Mouse (Mus musculus): ENCODE measurements around the gene Frmd4b. TPM values are rescaled to one million over a fixed set of nuclear protein-coding genes. Genes with fewer than 3 reads are reported as not detected.
"Not testable (repeated sequence)": the region's sequence is repeated elsewhere in the genome, so short reads cannot be mapped to it uniquely, and the experiment has no call there.

Gene Frmd4b
- polyA plus RNA-seq, 1 experiment from 2014 or later = 17.6 TPM

- not testable (repeated sequence) for H3K27ac ChIP-seq (replicated peaks in 1 of 2; ENCODE audit: control insufficient read depth in 1 of 2, insufficient read depth in 1 of 2, low read depth in 2 of 2, low read length in 2 of 2); H3K9me3 ChIP-seq (ENCODE audit: control insufficient read depth, low read length); H3K4me2 ChIP-seq (ENCODE audit: low read length); H3K9ac ChIP-seq (ENCODE audit: low read length); H3K27me3 ChIP-seq (ENCODE audit: control insufficient read depth, insufficient read depth, low read length); H3K36me3 ChIP-seq (ENCODE audit: control insufficient read depth, insufficient read depth, low read length); H3K4me3 ChIP-seq (ENCODE audit: control insufficient read depth in 1 of 2, insufficient read depth in 1 of 2, low read depth in 1 of 2, low read length in 2 of 2); ATAC-seq (ENCODE audit: insufficient number of reproducible peaks, insufficient read depth, low FRiP score, low read depth)
- 90% methylated on average over 2 of the region's 4 CpGs for WGBS
- peaks cover 13 to 23% of the 10 kb centered on the region in 2 experiments for H3K4me1 ChIP-seq (ENCODE audit: control insufficient read depth in 2 of 2, insufficient read depth in 2 of 2, low read length in 2 of 2)
Observed at GRCm38 (mm10) chr6:97357606-97358005, 259.7 kb downstream of the Frmd4b start.

- Histone ChIP-seq H3K27ac (replicated peaks in 1 of 2; ENCODE audit: control insufficient read depth in 1 of 2, insufficient read depth in 1 of 2, low read depth in 2 of 2, low read length in 2 of 2) (no peak overlapping the region), H3K36me3 (ENCODE audit: control insufficient read depth, insufficient read depth, low read length) (no peaks in the 10 kb centered on the region)
Observed at GRCm38 (mm10) chr6:97356612-97357011, 260.7 kb downstream of the Frmd4b start.

GRCm38 (mm10) chr6:97355141-97355540 is 262.2 kb downstream of the Frmd4b start:
- peaks cover 20 to 46% of the 10 kb centered on the region in 2 experiments for H3K4me1 ChIP-seq (ENCODE audit: control insufficient read depth in 2 of 2, insufficient read depth in 2 of 2, low read length in 2 of 2)
- no peak overlapping the region for H3K4me3 ChIP-seq (ENCODE audit: control insufficient read depth in 1 of 2, insufficient read depth in 1 of 2, low read depth in 1 of 2, low read length in 2 of 2)
- H3K9ac ChIP-seq (ENCODE audit: low read length) = no peak overlapping the region
- no peaks in the 10 kb centered on the region for H3K27me3 ChIP-seq (ENCODE audit: control insufficient read depth, insufficient read depth, low read length)
- no peak for ATAC-seq (ENCODE audit: insufficient number of reproducible peaks, insufficient read depth, low FRiP score, low read depth)
- H3K9me3 ChIP-seq (ENCODE audit: control insufficient read depth, low read length) = no peaks in the 10 kb centered on the region
- WGBS = 22% methylated on average over 8 of the region's 8 CpGs
- H3K4me2 ChIP-seq (ENCODE audit: low read length) = 0 out of 2 replicates have a peak overlapping the region, but pooled peaks have one; percentile 57
- H3K27ac ChIP-seq (replicated peaks in 1 of 2; ENCODE audit: control insufficient read depth in 1 of 2, insufficient read depth in 1 of 2, low read depth in 2 of 2, low read length in 2 of 2) = peak overlapping the region in 1 of 2 experiments; percentile 21; a peak in 1 of 4 replicates
- no peaks in the 10 kb centered on the region for H3K36me3 ChIP-seq (ENCODE audit: control insufficient read depth, insufficient read depth, low read length)

More at GRCm38 (mm10) chr6:97356612-97357011, 260.7 kb downstream of the Frmd4b start:
- ATAC-seq (ENCODE audit: insufficient number of reproducible peaks, insufficient read depth, low FRiP score, low read depth) = no peak
- 0 out of 2 replicates have a peak, but pooled peaks cover 2% of the 10 kb centered on the region for H3K9me3 ChIP-seq (ENCODE audit: control insufficient read depth, low read length)
- no peaks in the 10 kb centered on the region for H3K27me3 ChIP-seq (ENCODE audit: control insufficient read depth, insufficient read depth, low read length)
- no peak overlapping the region for H3K4me2 ChIP-seq (ENCODE audit: low read length)
- no peak overlapping the region for H3K4me3 ChIP-seq (ENCODE audit: control insufficient read depth in 1 of 2, insufficient read depth in 1 of 2, low read depth in 1 of 2, low read length in 2 of 2)
- 65% methylated on average over 7 of the region's 7 CpGs for WGBS
- H3K4me1 ChIP-seq (ENCODE audit: control insufficient read depth in 2 of 2, insufficient read depth in 2 of 2, low read length in 2 of 2) = peaks cover 19 to 32% of the 10 kb centered on the region in 2 experiments
- no peak overlapping the region for H3K9ac ChIP-seq (ENCODE audit: low read length)

- H3K4me1 ChIP-seq (ENCODE audit: control insufficient read depth in 2 of 2, insufficient read depth in 2 of 2, low read length in 2 of 2) = peaks cover 30 to 58% of the 10 kb centered on the region in 2 experiments
- no peaks in the 10 kb centered on the region for H3K36me3 ChIP-seq (ENCODE audit: control insufficient read depth, insufficient read depth, low read length)
- no peak for ATAC-seq (ENCODE audit: insufficient number of reproducible peaks, insufficient read depth, low FRiP score, low read depth)
- no peaks in the 10 kb centered on the region for H3K27me3 ChIP-seq (ENCODE audit: control insufficient read depth, insufficient read depth, low read length)
- H3K9ac ChIP-seq (ENCODE audit: low read length) = peak overlapping the region; percentile 46
- no peaks in the 10 kb centered on the region for H3K9me3 ChIP-seq (ENCODE audit: control insufficient read depth, low read length)
- peak overlapping the region in 1 of 2 experiments; percentile 24; a peak in 1 of 4 replicates for H3K27ac ChIP-seq (replicated peaks in 1 of 2; ENCODE audit: control insufficient read depth in 1 of 2, insufficient read depth in 1 of 2, low read depth in 2 of 2, low read length in 2 of 2)
- WGBS = 10% methylated on average over 5 of the region's 5 CpGs
- peak overlapping the region; percentile 36 to 44 for H3K4me3 ChIP-seq (ENCODE audit: control insufficient read depth in 1 of 2, insufficient read depth in 1 of 2, low read depth in 1 of 2, low read length in 2 of 2)
- peak overlapping the region; percentile 57 for H3K4me2 ChIP-seq (ENCODE audit: low read length)
Observed at GRCm38 (mm10) chr6:97353933-97354332, 263.4 kb downstream of the Frmd4b start.

- no peaks in the 10 kb centered on the region for H3K9me3 ChIP-seq (ENCODE audit: control insufficient read depth, low read length)
- no peaks in the 10 kb centered on the region for H3K36me3 ChIP-seq (ENCODE audit: control insufficient read depth, insufficient read depth, low read length)
- no peaks in the 10 kb centered on the region for H3K27me3 ChIP-seq (ENCODE audit: control insufficient read depth, insufficient read depth, low read length)
- H3K4me3 ChIP-seq (ENCODE audit: control insufficient read depth in 1 of 2, insufficient read depth in 1 of 2, low read depth in 1 of 2, low read length in 2 of 2) = peak overlapping the region in 1 of 2 experiments; percentile 36; a peak in 2 of 4 replicates
- 24% methylated on average over 6 of the region's 6 CpGs for WGBS
- peak overlapping the region; percentile 46 for H3K9ac ChIP-seq (ENCODE audit: low read length)
- H3K4me2 ChIP-seq (ENCODE audit: low read length) = peak overlapping the region; percentile 57
- H3K27ac ChIP-seq (replicated peaks in 1 of 2; ENCODE audit: control insufficient read depth in 1 of 2, insufficient read depth in 1 of 2, low read depth in 2 of 2, low read length in 2 of 2) = no peak overlapping the region
- H3K4me1 ChIP-seq (ENCODE audit: control insufficient read depth in 2 of 2, insufficient read depth in 2 of 2, low read length in 2 of 2) = peaks cover 31 to 59% of the 10 kb centered on the region in 2 experiments
- ATAC-seq (ENCODE audit: insufficient number of reproducible peaks, insufficient read depth, low FRiP score, low read depth) = no peak
Observed at GRCm38 (mm10) chr6:97353371-97353770, 264.0 kb downstream of the Frmd4b start.

GRCm38 (mm10) chr6:97352505-97353154 is 264.7 kb downstream of the Frmd4b start:
- no peak for ATAC-seq (ENCODE audit: insufficient number of reproducible peaks, insufficient read depth, low FRiP score, low read depth)
- no peaks in the 10 kb centered on the region for H3K27me3 ChIP-seq (ENCODE audit: control insufficient read depth, insufficient read depth, low read length)
- H3K27ac ChIP-seq (replicated peaks in 1 of 2; ENCODE audit: control insufficient read depth in 1 of 2, insufficient read depth in 1 of 2, low read depth in 2 of 2, low read length in 2 of 2) = no peak overlapping the region; a peak in 1 of 4 replicates
- H3K36me3 ChIP-seq (ENCODE audit: control insufficient read depth, insufficient read depth, low read length) = no peaks in the 10 kb centered on the region
- peak overlapping the region; percentile 5 to 36; a peak in 1 of 4 replicates for H3K4me3 ChIP-seq (ENCODE audit: control insufficient read depth in 1 of 2, insufficient read depth in 1 of 2, low read depth in 1 of 2, low read length in 2 of 2)
- H3K9me3 ChIP-seq (ENCODE audit: control insufficient read depth, low read length) = no peaks in the 10 kb centered on the region
- H3K9ac ChIP-seq (ENCODE audit: low read length) = peak overlapping the region; percentile 48; the same call in 1 of the 2 replicates
- H3K4me2 ChIP-seq (ENCODE audit: low read length) = peak overlapping the region; percentile 57
- peaks cover 31 to 59% of the 10 kb centered on the region in 2 experiments for H3K4me1 ChIP-seq (ENCODE audit: control insufficient read depth in 2 of 2, insufficient read depth in 2 of 2, low read length in 2 of 2)
- WGBS = 30% methylated on average over 10 of the region's 10 CpGs

- H3K9ac ChIP-seq (ENCODE audit: low read length) = peak overlapping the region; percentile 2; the same call in 1 of the 2 replicates
- no peaks in the 10 kb centered on the region for H3K36me3 ChIP-seq (ENCODE audit: control insufficient read depth, insufficient read depth, low read length)
- peaks cover 24 to 49% of the 10 kb centered on the region in 2 experiments for H3K4me1 ChIP-seq (ENCODE audit: control insufficient read depth in 2 of 2, insufficient read depth in 2 of 2, low read length in 2 of 2)
- H3K9me3 ChIP-seq (ENCODE audit: control insufficient read depth, low read length) = no peaks in the 10 kb centered on the region
- H3K27ac ChIP-seq (replicated peaks in 1 of 2; ENCODE audit: control insufficient read depth in 1 of 2, insufficient read depth in 1 of 2, low read depth in 2 of 2, low read length in 2 of 2) = peak overlapping the region; percentile 35 to 62
- H3K27me3 ChIP-seq (ENCODE audit: control insufficient read depth, insufficient read depth, low read length) = no peaks in the 10 kb centered on the region
- peak overlapping the region; percentile 40 for H3K4me2 ChIP-seq (ENCODE audit: low read length)
- WGBS = 11% methylated on average over 8 of the region's 8 CpGs
- no peak overlapping the region for H3K4me3 ChIP-seq (ENCODE audit: control insufficient read depth in 1 of 2, insufficient read depth in 1 of 2, low read depth in 1 of 2, low read length in 2 of 2)
- ATAC-seq (ENCODE audit: insufficient number of reproducible peaks, insufficient read depth, low FRiP score, low read depth) = no peak
Observed at GRCm38 (mm10) chr6:97349355-97350138, 267.8 kb downstream of the Frmd4b start.
